Mouse (Mus musculus) embryonic facial prominence, embryonic 10.5 days (tissue): ENCODE results near the gene Hoxa7. TPM values are rescaled to one million over a fixed set of nuclear protein-coding genes. Genes with fewer than 3 reads are reported as not detected.

ENCODE experiments used
- DNase-seq: peaks from one replicate; pipeline ENCODE4 v3.0.0-alpha.2; 2017; ENCODE audit warnings: low spot score
- H3K27ac ChIP-seq: fragments of 300-500 bp; sonication (generic); replicated peaks from 2 replicates; pipeline ENCODE4 v1.5.1; 2016; ENCODE audit warnings: mild to moderate bottlenecking
- H3K27me3 ChIP-seq: fragments of 300-500 bp; sonication (generic); replicated peaks from 2 replicates; pipeline ENCODE4 v1.6.1; 2016; ENCODE audit warnings: low read depth, mild to moderate bottlenecking; ENCODE audit not compliant: poor library complexity, severe bottlenecking
- H3K36me3 ChIP-seq: fragments of 300-500 bp; sonication (generic); replicated peaks from 2 replicates; pipeline ENCODE4 v1.6.1; 2016; ENCODE audit warnings: mild to moderate bottlenecking, moderate library complexity
- H3K4me1 ChIP-seq: fragments of 300-500 bp; sonication (generic); 2 replicates; pipeline ENCODE4 v1.6.1; 2016
- H3K4me3 ChIP-seq: fragments of 300-500 bp; sonication (generic); 2 replicates; pipeline ENCODE4 v1.5.1; 2016; ENCODE audit warnings: mild to moderate bottlenecking, moderate library complexity
- H3K9me3 ChIP-seq: fragments of 300-500 bp; sonication (generic); 2 replicates; pipeline ENCODE4 v1.6.1; 2016; ENCODE audit warnings: mild to moderate bottlenecking
- WGBS: fragments of 180-500 bp; shearing (Covaris S2); methylation state at CpG from one replicate; pipeline ENCODE4 v1.1.7; 2016; 5-methylcytosine and 5-hydroxymethylcytosine counted together
- polyA plus RNA-seq: library from polyadenylated mRNA; unstranded; fragments of >200 nt; fragmentation: Nextera tagmentation; extraction: Ambion mirVana; gene quantifications from 2 replicates; pipeline ENCODE4 v1.2.1, GENCODE M21; 2016

Gene Hoxa7
- 0.15 TPM in 1 of 2 replicates, not detected in the other for polyA plus RNA-seq

- Histone ChIP-seq H3K27ac (no peak within 1 kb of the TSS), H3K4me3 (peak within 1 kb of the TSS; percentile 57), H3K9me3 (no peaks in the 10 kb centered on the region), H3K36me3 (no peaks in the 10 kb centered on the region), H3K4me1 (peaks cover 25% of the 10 kb centered on the region), H3K27me3 (peaks cover 100% of the 10 kb centered on the region)
- DNase-seq: peak; percentile 90
- WGBS: under 1% methylated on average over 46 of the region's 46 CpGs
Measured at GRCm38 (mm10) chr6:52221337-52221992, at the start of gene Hoxa7. Hoxa7 (minus strand) TSS chr6:52221854.

GRCm38 (mm10) chr6:52270494-52271480 is 49.1 kb upstream of the Hoxa7 start:
- H3K27ac ChIP-seq: no peak overlapping the region
- WGBS: 5% methylated on average over 23 of the region's 23 CpGs
- no peaks in the 10 kb centered on the region for H3K9me3 ChIP-seq
- H3K27me3 ChIP-seq: peaks cover 100% of the 10 kb centered on the region
- H3K4me3 ChIP-seq: no peak overlapping the region
- no peaks in the 10 kb centered on the region for H3K4me1 ChIP-seq
- DNase-seq: peak; percentile 67
- H3K36me3 ChIP-seq: no peaks in the 10 kb centered on the region

- 4% methylated on average over 3 of the region's 3 CpGs for WGBS
- DNase-seq: no peak
- H3K36me3 ChIP-seq: no peaks in the 10 kb centered on the region
- H3K27me3 ChIP-seq: peaks cover 100% of the 10 kb centered on the region
- H3K27ac ChIP-seq: no peak overlapping the region
- H3K9me3 ChIP-seq: no peaks in the 10 kb centered on the region
- no peaks in the 10 kb centered on the region for H3K4me1 ChIP-seq
- H3K4me3 ChIP-seq: no peak overlapping the region
Measured at GRCm38 (mm10) chr6:52268756-52269155, 47.1 kb upstream of the Hoxa7 start.

GRCm38 (mm10) chr6:52268341-52268740 is 46.7 kb upstream of the Hoxa7 start:
- no peaks in the 10 kb centered on the region for H3K9me3 ChIP-seq
- no peak overlapping the region for H3K27ac ChIP-seq
- H3K4me3 ChIP-seq: no peak overlapping the region
- H3K27me3 ChIP-seq: peaks cover 100% of the 10 kb centered on the region
- H3K4me1 ChIP-seq: no peaks in the 10 kb centered on the region
- DNase-seq: peak; percentile 25
- no peaks in the 10 kb centered on the region for H3K36me3 ChIP-seq
- 2% methylated on average over 7 of the region's 7 CpGs for WGBS

GRCm38 (mm10) chr6:52267691-52268090 is 46.0 kb upstream of the Hoxa7 start:
- Histone ChIP-seq H3K27me3 (peaks cover 100% of the 10 kb centered on the region), H3K36me3 (no peaks in the 10 kb centered on the region), H3K4me1 (no peaks in the 10 kb centered on the region), H3K9me3 (no peaks in the 10 kb centered on the region), H3K27ac (no peak overlapping the region), H3K4me3 (no peak overlapping the region)
- peak; percentile 6 for DNase-seq
- WGBS: 3% methylated on average over 3 of the region's 3 CpGs

GRCm38 (mm10) chr6:52267221-52267620 is 45.6 kb upstream of the Hoxa7 start:
- Histone ChIP-seq H3K9me3 (no peaks in the 10 kb centered on the region), H3K27me3 (peaks cover 100% of the 10 kb centered on the region), H3K36me3 (no peaks in the 10 kb centered on the region), H3K27ac (no peak overlapping the region), H3K4me3 (no peak overlapping the region), H3K4me1 (no peaks in the 10 kb centered on the region)
- 15% methylated on average over 5 of the region's 5 CpGs for WGBS
- DNase-seq: peak; percentile 6

GRCm38 (mm10) chr6:52266666-52266985 is 45.0 kb upstream of the Hoxa7 start:
- 1% methylated on average over 9 of the region's 9 CpGs for WGBS
- Histone ChIP-seq H3K27me3 (peaks cover 100% of the 10 kb centered on the region), H3K4me1 (no peaks in the 10 kb centered on the region), H3K36me3 (no peaks in the 10 kb centered on the region), H3K9me3 (no peaks in the 10 kb centered on the region), H3K27ac (no peak overlapping the region), H3K4me3 (no peak overlapping the region)
- DNase-seq: no peak

GRCm38 (mm10) chr6:52265913-52266665 is 44.4 kb upstream of the Hoxa7 start:
- 1% methylated on average over 19 of the region's 19 CpGs for WGBS
- H3K36me3 ChIP-seq: no peaks in the 10 kb centered on the region

GRCm38 (mm10) chr6:52265306-52265912 is 43.8 kb upstream of the Hoxa7 start:
- 2% methylated on average over 18 of the region's 18 CpGs for WGBS
- Histone ChIP-seq H3K27me3 (peaks cover 100% of the 10 kb centered on the region), H3K9me3 (no peaks in the 10 kb centered on the region), H3K27ac (no peak overlapping the region), H3K36me3 (no peaks in the 10 kb centered on the region), H3K4me1 (peaks cover 8% of the 10 kb centered on the region), H3K4me3 (no peak overlapping the region)
- DNase-seq: no peak

More at GRCm38 (mm10) chr6:52265913-52266665, 44.4 kb upstream of the Hoxa7 start:
- Histone ChIP-seq H3K27me3 (peaks cover 100% of the 10 kb centered on the region), H3K4me1 (peaks cover 2% of the 10 kb centered on the region), H3K4me3 (no peak overlapping the region), H3K27ac (no peak overlapping the region), H3K9me3 (no peaks in the 10 kb centered on the region)
- DNase-seq: peak; percentile 53

- 1% methylated on average over 5 of the region's 5 CpGs for WGBS
- Histone ChIP-seq H3K27me3 (peaks cover 99% of the 10 kb centered on the region), H3K27ac (no peak overlapping the region), H3K9me3 (no peaks in the 10 kb centered on the region), H3K4me3 (no peak overlapping the region), H3K36me3 (no peaks in the 10 kb centered on the region), H3K4me1 (peaks cover 14% of the 10 kb centered on the region)
- peak; percentile 42 for DNase-seq
Measured at GRCm38 (mm10) chr6:52264106-52264790, 42.6 kb upstream of the Hoxa7 start.

- DNase-seq: no peak
- Histone ChIP-seq H3K4me3 (no peak overlapping the region), H3K9me3 (no peaks in the 10 kb centered on the region), H3K27ac (no peak overlapping the region), H3K36me3 (no peaks in the 10 kb centered on the region), H3K4me1 (peaks cover 14% of the 10 kb centered on the region), H3K27me3 (peaks cover 99% of the 10 kb centered on the region)
- WGBS: under 1% methylated on average over 6 of the region's 6 CpGs
Measured at GRCm38 (mm10) chr6:52263321-52263585, 41.6 kb upstream of the Hoxa7 start.
